Mouse (Mus musculus): ENCODE measurements at regions not wholly inside any gene's neighbourhood (a gene's known extent, or its start where the extent isn't known, plus 50 kb on each side); places are given as distances from the start of the nearest gene placed in this dataset.

DNA sequence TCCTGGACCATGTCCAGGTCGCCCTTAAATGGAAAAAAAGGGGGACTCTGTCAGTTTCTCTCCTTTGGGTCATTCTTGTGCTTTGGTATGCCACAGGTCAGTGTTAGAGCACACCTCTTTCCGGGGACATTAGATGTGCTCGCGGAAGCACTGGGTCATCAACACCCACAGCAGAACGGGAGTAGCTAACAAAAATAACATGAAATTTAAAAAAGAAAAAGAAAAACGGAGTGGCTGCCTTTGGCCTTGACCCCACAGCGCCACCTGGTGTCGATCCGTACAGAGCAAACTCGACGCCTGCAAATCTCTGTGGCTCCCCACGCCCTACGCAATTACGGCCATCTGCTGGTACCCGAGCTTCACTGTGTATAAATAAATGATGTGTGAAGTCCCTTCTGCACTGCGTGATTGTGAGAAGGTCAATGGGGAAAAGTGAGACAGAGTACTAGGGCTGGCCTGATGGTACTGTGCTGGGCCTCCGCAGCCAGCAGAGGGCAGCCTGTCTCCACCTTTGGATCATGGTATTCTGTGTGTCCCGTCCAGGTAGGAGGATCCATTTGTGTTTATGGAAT, 99.0 kb upstream of the Slc7a12 start:
- in situ Hi-C loops (cut with MboI, MseI): loop anchor here (25.0 kb wide), 1 partner anchor 281 kb away; no protein-coding TSS in a partner anchor

DNA sequence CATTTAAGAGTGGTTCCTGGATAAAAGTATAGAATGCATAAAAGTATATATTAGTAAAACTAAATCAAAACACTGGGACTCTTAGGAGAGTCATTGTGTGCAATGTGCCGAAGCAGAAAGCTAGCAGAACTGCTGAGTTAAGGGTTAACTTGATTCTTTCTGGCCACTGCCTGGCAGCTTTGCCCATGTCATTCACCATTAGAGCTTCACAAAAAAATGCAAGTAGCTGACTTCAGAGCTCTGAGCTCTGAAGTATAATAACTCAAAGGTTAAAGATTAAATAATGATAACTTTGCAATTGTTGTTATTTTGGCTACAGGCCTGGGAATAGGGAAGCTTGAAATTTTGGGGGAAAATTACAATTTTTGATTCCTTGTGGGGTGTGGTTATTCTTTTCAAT, 89.8 kb upstream of the Slc7a12 start:
- in situ Hi-C loops (cut with MboI, MseI): loop anchor here (25.0 kb wide), 1 partner anchor 272 kb away; no protein-coding TSS in a partner anchor

DNA sequence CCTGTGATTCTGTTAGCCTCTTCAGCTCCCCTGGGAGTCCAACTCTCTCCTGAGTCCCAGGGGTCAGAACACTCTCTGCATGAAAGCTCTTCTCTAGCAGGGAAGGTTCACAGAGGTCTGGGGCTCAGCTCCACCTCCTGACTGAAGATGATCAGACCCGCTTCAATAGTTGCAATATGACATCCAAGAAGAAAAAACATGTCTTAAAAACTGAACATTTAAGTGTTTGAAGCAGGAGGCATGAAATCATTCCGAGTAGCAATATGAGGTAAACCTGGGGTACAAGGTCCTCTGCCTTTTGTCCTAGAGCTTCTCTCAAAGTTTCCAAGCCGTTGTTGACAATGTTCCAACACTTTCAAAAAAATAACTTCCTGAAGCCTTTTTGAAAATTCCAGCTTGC, 81.8 kb upstream of the Slc7a12 start:
- in situ Hi-C loops (cut with MboI, MseI): loop anchor here (25.0 kb wide), 1 partner anchor 264 kb away; no protein-coding TSS in a partner anchor

DNA sequence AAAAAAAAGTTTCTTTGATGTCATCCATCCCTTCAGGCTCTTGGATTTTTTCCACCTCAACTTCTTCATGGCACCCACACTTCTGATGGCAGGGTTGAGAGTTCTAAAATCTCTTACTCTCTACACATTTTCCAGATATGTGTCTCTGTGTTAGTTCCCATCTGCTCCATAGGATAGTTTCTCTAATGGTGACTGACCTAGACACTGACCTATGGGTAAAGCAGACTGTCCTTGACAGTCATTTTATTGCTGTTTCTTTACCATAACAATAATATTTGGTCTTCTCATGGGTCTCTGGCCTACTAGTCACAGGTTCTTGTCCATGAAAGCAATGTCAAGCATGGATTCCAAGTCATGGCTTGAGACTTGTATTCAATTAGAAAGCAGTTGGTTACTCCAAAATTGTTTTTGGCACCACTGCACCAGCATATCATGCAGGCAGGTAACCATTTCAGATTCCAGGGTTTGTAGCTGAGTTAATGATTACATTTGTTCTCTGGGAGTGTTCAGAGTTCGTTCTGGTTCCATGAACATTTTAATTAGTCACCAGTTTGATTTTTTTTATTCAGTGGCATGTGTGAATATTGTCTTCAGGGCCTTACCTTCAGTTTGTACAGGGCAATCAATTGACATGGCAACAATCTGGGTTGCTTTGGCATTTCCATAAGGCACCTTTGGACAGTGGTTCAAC, 71.9 kb upstream of the Slc7a12 start:
- in situ Hi-C loops (cut with MboI, MseI): no loop called here
